Mouse (Mus musculus): ENCODE measurements around the gene C1qtnf7. TPM values are rescaled to one million over a fixed set of nuclear protein-coding genes. Genes with fewer than 3 reads are reported as not detected.

The C1qtnf7 gene
- total and polyA plus RNA-seq, 3 experiments = not detected

GRCm38 (mm10) chr5:43480786-43481185 lies 34.6 kb upstream of the C1qtnf7 start:
- no peak for TF ChIP-seq E2F4 (IDR thresholded peaks at IDR 0.05; ENCODE audit: borderline replicate concordance, low read depth, low read length)
- no peak for TF ChIP-seq CTCF (IDR thresholded peaks at IDR 0.05 in 2 of 3, conservative IDR thresholded peaks at IDR 0.05 in 1 of 3; ENCODE audit: control insufficient read depth in 1 of 3, insufficient read depth in 1 of 3, low read depth in 2 of 3, low read length in 3 of 3, poor library complexity in 1 of 3, severe bottlenecking in 1 of 3)
- no peak for TF ChIP-seq KAT2A (conservative IDR thresholded peaks at IDR 0.05; ENCODE audit: low read depth, low read length)
- no peak for TF ChIP-seq RAD21 (IDR thresholded peaks at IDR 0.05; ENCODE audit: low read depth, low read length)
- Histone ChIP-seq H3K27me3 (ENCODE audit: control insufficient read depth in 1 of 2, insufficient read depth in 2 of 2, low read length in 2 of 2) (no peaks in the 10 kb centered on the region; a peak in 1 of 4 replicates), H3K27ac (ENCODE audit: control insufficient read depth, low read depth, low read length) (no peak overlapping the region), H3K4me1 (ENCODE audit: control insufficient read depth in 1 of 2, insufficient read depth in 2 of 2, low read length in 2 of 2) (no peaks in the 10 kb centered on the region), H3K9ac (ENCODE audit: control insufficient read depth, low read depth, low read length, poor library complexity, severe bottlenecking) (no peak overlapping the region), H3K79me2 (ENCODE audit: control insufficient read depth, insufficient read depth, low read length, poor library complexity) (no peaks in the 10 kb centered on the region), H3K4me3 (ENCODE audit: control insufficient read depth in 1 of 2, insufficient read depth in 1 of 2, low read depth in 2 of 2, low read length in 2 of 2) (no peak overlapping the region), H3K9me3 (replicated peaks; ENCODE audit: insufficient read depth, low read length) (no peaks in the 10 kb centered on the region), H3K36me3 (ENCODE audit: control insufficient read depth in 1 of 2, insufficient read depth in 2 of 2, low read length in 2 of 2) (no peaks in the 10 kb centered on the region)
- no peak for DNase-seq (ENCODE audit: low read depth, low spot score)

GRCm38 (mm10) chr5:43481824-43482223 lies 33.5 kb upstream of the C1qtnf7 start:
- no peaks in the 10 kb centered on the region for H3K4me1 ChIP-seq (ENCODE audit: control insufficient read depth in 1 of 2, insufficient read depth in 2 of 2, low read length in 2 of 2)
- H3K27ac ChIP-seq (ENCODE audit: control insufficient read depth, low read depth, low read length) = no peak overlapping the region
- no peak for TF ChIP-seq GATA1 (IDR thresholded peaks at IDR 0.05; ENCODE audit: low read depth, low read length)
- no peak for TF ChIP-seq BHLHE40 (IDR thresholded peaks at IDR 0.05; ENCODE audit: borderline replicate concordance, low read depth, low read length)
- no peak for TF ChIP-seq USF1 (IDR thresholded peaks at IDR 0.05; ENCODE audit: low read depth, low read length)
- no peak for TF ChIP-seq ELF1 (IDR thresholded peaks at IDR 0.05; ENCODE audit: low read depth, low read length)
- no peak for TF ChIP-seq MAZ (IDR thresholded peaks at IDR 0.05; ENCODE audit: low read depth, low read length)
- TF ChIP-seq ZMIZ1 (IDR thresholded peaks at IDR 0.05; ENCODE audit: low read depth, low read length) = no peak
- TF ChIP-seq RAD21 (IDR thresholded peaks at IDR 0.05; ENCODE audit: low read depth, low read length) = no peak
- TF ChIP-seq E2F4 (IDR thresholded peaks at IDR 0.05; ENCODE audit: borderline replicate concordance, low read depth, low read length) = no peak
- no peak for TF ChIP-seq ZC3H11A (IDR thresholded peaks at IDR 0.05; ENCODE audit: low read depth, low read length)
- no peak for TF ChIP-seq CTCF (IDR thresholded peaks at IDR 0.05 in 2 of 3, conservative IDR thresholded peaks at IDR 0.05 in 1 of 3; ENCODE audit: control insufficient read depth in 1 of 3, insufficient read depth in 1 of 3, low read depth in 2 of 3, low read length in 3 of 3, poor library complexity in 1 of 3, severe bottlenecking in 1 of 3)
- no peak for TF ChIP-seq MEF2A (IDR thresholded peaks at IDR 0.05; ENCODE audit: extremely low read depth, insufficient replicate concordance, low read depth, low read length, poor library complexity, severe bottlenecking)
- no peak for TF ChIP-seq RCOR1 (IDR thresholded peaks at IDR 0.05; ENCODE audit: low read depth, low read length)
- TF ChIP-seq TCF12 (IDR thresholded peaks at IDR 0.05; ENCODE audit: low read depth, low read length) = no peak
- no peak for TF ChIP-seq MAFK (IDR thresholded peaks at IDR 0.05; ENCODE audit: borderline replicate concordance, low read depth, low read length)
- TF ChIP-seq EP300 (IDR thresholded peaks at IDR 0.05; ENCODE audit: low read depth in 1 of 2, low read length in 2 of 2) = no peak
- TF ChIP-seq MYB (IDR thresholded peaks at IDR 0.05; ENCODE audit: low read depth, low read length) = no peak
- TF ChIP-seq MXI1 (IDR thresholded peaks at IDR 0.05; ENCODE audit: low read depth, low read length) = no peak
- no peak for TF ChIP-seq MAX (IDR thresholded peaks at IDR 0.05; ENCODE audit: low read length)
- H3K27me3 ChIP-seq (ENCODE audit: control insufficient read depth in 1 of 2, insufficient read depth in 2 of 2, low read length in 2 of 2) = no peaks in the 10 kb centered on the region; a peak in 1 of 4 replicates
- H3K79me2 ChIP-seq (ENCODE audit: control insufficient read depth, insufficient read depth, low read length, poor library complexity) = no peaks in the 10 kb centered on the region
- no peaks in the 10 kb centered on the region for H3K36me3 ChIP-seq (ENCODE audit: control insufficient read depth in 1 of 2, insufficient read depth in 2 of 2, low read length in 2 of 2)
- no peak overlapping the region for H3K4me3 ChIP-seq (ENCODE audit: control insufficient read depth in 1 of 2, insufficient read depth in 1 of 2, low read depth in 2 of 2, low read length in 2 of 2)
- H3K9me3 ChIP-seq (replicated peaks; ENCODE audit: insufficient read depth, low read length) = no peaks in the 10 kb centered on the region
- no peak overlapping the region for H3K9ac ChIP-seq (ENCODE audit: control insufficient read depth, low read depth, low read length, poor library complexity, severe bottlenecking)
- DNase-seq (ENCODE audit: low read depth, low spot score) = no peak

Data from MEL (cell line).